Mouse (Mus musculus) midbrain, embryonic 16.5 days (tissue): ENCODE measurements around the gene Slc9a2. TPM values are rescaled to one million over a fixed set of nuclear protein-coding genes. Genes with fewer than 3 reads are reported as not detected.
"Not testable (repeated sequence)": the region's sequence is repeated elsewhere in the genome, so short reads cannot be mapped to it uniquely, and the experiment has no call there.

Experiments
- ATAC-seq: fragments of 200-750 bp; cut with Nextera tagmentation; 2 replicates; pipeline ENCODE4 v1.8.0; 2017; ENCODE audit warnings: moderate TSS enrichment
- H3K27ac ChIP-seq: fragments of 300-500 bp; sonication (generic); 2 replicates; pipeline ENCODE4 v1.5.1; 2014; ENCODE audit warnings: mild to moderate bottlenecking, low read length, mixed read lengths
- H3K27me3 ChIP-seq: fragments of 300-500 bp; sonication (generic); 2 replicates; pipeline ENCODE4 v1.6.1; 2014; ENCODE audit warnings: low read depth, low read length, mixed read lengths; ENCODE audit not compliant: control insufficient read depth, insufficient read depth
- H3K36me3 ChIP-seq: fragments of 300-500 bp; sonication (generic); 2 replicates; pipeline ENCODE4 v1.6.1; 2014; ENCODE audit warnings: mild to moderate bottlenecking, low read length, moderate library complexity, mixed read lengths; ENCODE audit not compliant: control insufficient read depth, insufficient read depth
- H3K4me1 ChIP-seq: fragments of 300-500 bp; sonication (generic); 2 replicates; pipeline ENCODE4 v1.6.1; 2014; ENCODE audit warnings: mild to moderate bottlenecking, low read length, mixed read lengths; ENCODE audit not compliant: control insufficient read depth, insufficient read depth
- H3K4me2 ChIP-seq: fragments of 300-500 bp; sonication (generic); 2 replicates; pipeline ENCODE4 v1.6.1; 2014; ENCODE audit warnings: mild to moderate bottlenecking, low read length, mixed read lengths
- H3K4me3 ChIP-seq: fragments of 300-500 bp; sonication (generic); 2 replicates; pipeline ENCODE4 v1.5.1; 2014; ENCODE audit warnings: low read depth, mild to moderate bottlenecking, low read length, moderate library complexity, mixed read lengths
- H3K9ac ChIP-seq: fragments of 300-500 bp; sonication (generic); 2 replicates; pipeline ENCODE4 v1.6.1; 2014; ENCODE audit warnings: low read depth, low read length, mixed read lengths
- H3K9me3 ChIP-seq: fragments of 300-500 bp; sonication (generic); replicated peaks from 2 replicates; pipeline ENCODE4 v1.6.1; 2014; ENCODE audit warnings: mild to moderate bottlenecking, low read length, mixed read lengths; ENCODE audit not compliant: control insufficient read depth, poor library complexity, severe bottlenecking
- WGBS: fragments of 180-500 bp; shearing (Covaris S2); extraction: QIAGEN DNeasy Blood & Tissue Kit; methylation state at CpG from one replicate; pipeline ENCODE4 v1.1.7; 2014; 5-methylcytosine and 5-hydroxymethylcytosine counted together
- polyA plus RNA-seq: library from polyadenylated mRNA; unstranded; fragments of >200 nt; fragmentation: Nextera tagmentation; extraction: Ambion mirVana; gene quantifications from 2 replicates; pipeline ENCODE4 v1.2.1, GENCODE M21; 2015

Gene Slc9a2
- polyA plus RNA-seq, 1 experiment from 2014 or later: 0.35 TPM

DNA sequence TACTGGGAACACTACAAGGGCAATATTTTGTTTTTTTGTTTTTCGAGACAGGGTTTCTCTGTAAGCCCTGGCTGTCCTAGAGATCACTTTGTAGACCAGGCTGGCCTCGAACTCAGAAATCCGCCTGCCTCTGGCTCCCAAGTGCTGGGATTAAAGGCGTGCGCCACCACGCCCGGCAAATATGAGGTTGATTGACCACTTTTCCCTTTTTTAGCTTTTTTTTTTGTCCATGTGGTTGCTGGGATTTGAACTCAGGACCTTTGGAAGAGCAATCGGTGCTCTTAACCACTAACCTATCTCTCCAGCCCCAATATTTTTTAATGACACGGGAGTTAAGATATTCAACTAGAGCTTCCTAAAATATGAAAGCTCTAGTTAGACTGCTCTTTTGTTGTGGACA, 57.9 kb downstream of the Slc9a2 start:
- H3K9me3 ChIP-seq, H3K36me3 ChIP-seq, ATAC-seq, H3K27ac ChIP-seq, H3K4me2 ChIP-seq, H3K9ac ChIP-seq, H3K4me1 ChIP-seq, H3K27me3 ChIP-seq, H3K4me3 ChIP-seq: not testable (repeated sequence)
- 96% methylated on average over 9 of the region's 9 CpGs for WGBS

DNA sequence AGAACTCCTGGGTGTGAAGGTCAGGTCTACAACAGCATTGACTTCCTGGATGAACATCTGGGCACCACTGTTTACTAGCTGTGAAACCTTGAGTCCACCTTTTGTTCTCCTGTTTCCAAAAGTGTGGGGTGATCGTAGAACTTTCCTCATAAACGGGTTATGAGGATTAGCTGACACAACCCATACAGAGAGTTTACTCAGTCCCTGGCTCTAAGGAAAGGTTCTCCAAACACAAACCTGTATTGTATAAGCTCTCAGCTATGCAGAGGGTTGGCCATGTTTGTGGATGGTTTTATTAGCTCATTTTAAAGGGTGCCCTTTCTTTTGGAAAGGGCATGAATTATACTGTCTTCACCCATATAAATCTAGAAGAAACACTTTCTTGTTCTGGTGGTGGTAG, 60.4 kb downstream of the Slc9a2 start:
- ATAC-seq: no peak
- Histone ChIP-seq H3K36me3 (no peaks in the 10 kb centered on the region), H3K4me1 (no peaks in the 10 kb centered on the region), H3K27ac (no peak overlapping the region), H3K4me3 (no peak overlapping the region), H3K9ac (no peak overlapping the region), H3K27me3 (no peaks in the 10 kb centered on the region), H3K4me2 (no peak overlapping the region), H3K9me3 (no peaks in the 10 kb centered on the region)
- WGBS: 86% methylated on average over 2 of the region's 2 CpGs

DNA sequence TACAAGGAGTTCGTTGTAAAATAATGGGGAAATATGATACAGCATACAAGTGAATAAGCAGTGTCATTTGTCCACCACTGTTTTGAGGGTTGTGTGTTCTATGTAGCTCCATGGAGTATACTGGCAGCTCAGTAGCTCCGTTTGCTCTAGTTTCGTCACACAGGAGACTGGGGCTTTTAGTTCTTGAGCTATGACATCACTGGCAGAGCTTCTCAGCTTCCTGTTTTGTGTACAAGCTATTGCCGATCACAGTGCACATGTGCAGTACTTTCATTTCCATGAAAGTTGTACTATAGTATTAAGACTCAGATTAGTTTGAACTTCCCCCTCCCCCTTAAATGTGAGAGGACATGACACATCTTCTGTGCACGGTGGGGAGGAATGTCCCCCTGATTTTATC, 65.7 kb downstream of the Slc9a2 start:
- H3K27ac ChIP-seq: no peak overlapping the region
- H3K9ac ChIP-seq: no peak overlapping the region
- H3K27me3 ChIP-seq: no peaks in the 10 kb centered on the region
- no peaks in the 10 kb centered on the region for H3K9me3 ChIP-seq
- no peaks in the 10 kb centered on the region for H3K36me3 ChIP-seq
- 83% methylated on average over 5 of the region's 5 CpGs for WGBS
- no peak for ATAC-seq
- no peak overlapping the region for H3K4me3 ChIP-seq
- no peak overlapping the region for H3K4me2 ChIP-seq
- no peaks in the 10 kb centered on the region for H3K4me1 ChIP-seq

DNA sequence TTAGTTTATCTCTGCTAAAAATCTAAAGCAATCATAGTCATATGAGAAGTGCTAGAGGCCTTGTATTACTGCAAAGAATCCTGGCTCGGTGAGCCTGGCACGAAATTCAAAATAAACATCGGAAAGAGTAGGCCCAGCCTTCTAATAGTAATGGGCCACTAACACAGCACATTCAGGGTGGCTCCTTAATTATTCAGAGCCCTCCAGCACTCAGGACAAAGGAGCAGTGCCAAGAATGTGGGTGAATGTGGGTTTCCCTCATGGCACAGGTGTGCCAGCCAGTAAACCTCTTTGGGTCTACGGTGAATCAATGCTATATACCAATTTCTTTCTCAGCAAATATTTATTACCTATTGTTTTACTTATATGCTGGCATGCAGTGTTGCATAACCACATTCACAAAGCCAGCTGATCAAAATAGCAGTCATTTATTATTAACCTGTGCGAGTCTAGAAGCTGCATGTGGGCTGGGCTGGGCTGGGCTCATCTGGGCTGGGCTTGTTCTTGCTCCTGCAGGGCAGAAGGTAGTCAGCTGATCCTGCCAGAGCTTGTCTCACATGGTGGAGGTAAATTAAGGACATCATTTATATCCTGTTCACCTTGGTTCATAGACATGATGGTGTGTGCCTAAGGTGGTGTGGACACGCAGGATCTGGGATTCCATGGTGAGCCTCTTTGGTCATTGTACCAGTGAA, 79.5 kb downstream of the Slc9a2 start:
- WGBS: 90% methylated on average over 6 of the region's 6 CpGs
- H3K27me3 ChIP-seq: no peaks in the 10 kb centered on the region

DNA sequence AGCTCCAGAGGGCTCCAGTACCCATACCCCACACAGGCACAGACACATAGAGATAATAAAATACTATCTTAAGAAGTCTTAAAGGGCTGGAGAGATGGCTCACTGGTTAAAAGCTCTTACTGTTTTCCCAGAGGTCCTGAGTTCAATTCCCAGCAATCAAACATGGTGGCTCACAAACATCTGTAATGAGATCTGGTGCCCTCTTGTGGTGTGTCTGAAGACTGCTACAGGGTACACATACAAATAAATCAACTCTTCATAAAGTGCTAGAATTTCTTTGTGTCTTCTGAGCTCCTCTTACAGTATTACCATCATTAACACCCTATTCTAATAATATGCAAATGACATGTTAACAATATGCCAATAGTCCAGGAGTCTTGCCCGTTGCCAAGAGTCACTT, 83.7 kb downstream of the Slc9a2 start:
- H3K4me3 ChIP-seq: no peak overlapping the region
- H3K27me3 ChIP-seq: no peaks in the 10 kb centered on the region
- H3K9ac ChIP-seq: no peak overlapping the region
- H3K9me3 ChIP-seq: no peaks in the 10 kb centered on the region
- H3K4me1 ChIP-seq: no peaks in the 10 kb centered on the region
- WGBS: 58% methylated on average over 1 of the region's 1 CpGs
- H3K27ac ChIP-seq: no peak overlapping the region
- no peak for ATAC-seq
- no peaks in the 10 kb centered on the region for H3K36me3 ChIP-seq
- no peak overlapping the region for H3K4me2 ChIP-seq

More for the DNA sequence above, 79.5 kb downstream of the Slc9a2 start:
- ATAC-seq: no peak
- no peak overlapping the region for H3K9ac ChIP-seq
- no peak overlapping the region for H3K4me3 ChIP-seq
- H3K27ac ChIP-seq: no peak overlapping the region
- H3K4me2 ChIP-seq: no peak overlapping the region
- no peaks in the 10 kb centered on the region for H3K9me3 ChIP-seq
- H3K4me1 ChIP-seq: no peaks in the 10 kb centered on the region
- H3K36me3 ChIP-seq: no peaks in the 10 kb centered on the region

DNA sequence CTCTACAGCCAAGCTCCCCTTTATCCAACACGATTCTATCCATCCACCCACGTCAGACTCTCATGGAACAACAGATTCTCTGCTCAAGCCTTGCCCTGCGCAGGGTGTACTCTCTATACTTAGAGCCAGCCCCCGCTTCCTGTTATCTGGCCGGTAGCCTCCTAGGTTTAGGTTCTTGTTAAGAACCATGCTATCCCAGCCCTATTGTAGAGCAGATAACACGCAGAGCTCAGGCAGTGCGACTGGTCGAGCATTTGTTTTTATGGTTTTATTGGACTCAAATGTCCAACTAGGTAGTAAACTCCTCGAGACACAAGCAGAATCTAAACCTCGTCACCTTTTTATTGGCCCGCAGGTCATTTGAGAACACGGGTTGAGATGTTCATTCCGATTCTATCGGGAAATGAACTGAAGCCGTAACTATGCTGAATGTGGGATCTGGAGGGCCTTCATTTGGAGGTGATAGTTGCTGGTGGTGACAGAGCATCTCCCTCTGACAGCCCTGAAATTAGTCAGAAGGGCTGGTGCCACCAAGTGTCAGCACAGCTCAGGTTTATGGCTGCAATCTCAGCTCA, 84.4 kb downstream of the Slc9a2 start:
- Histone ChIP-seq H3K27ac (no peak overlapping the region), H3K9me3 (no peaks in the 10 kb centered on the region), H3K9ac (no peak overlapping the region), H3K27me3 (no peaks in the 10 kb centered on the region), H3K4me3 (no peak overlapping the region), H3K4me1 (no peaks in the 10 kb centered on the region), H3K36me3 (no peaks in the 10 kb centered on the region), H3K4me2 (no peak overlapping the region)
- 95% methylated on average over 15 of the region's 15 CpGs for WGBS
- ATAC-seq: no peak

DNA sequence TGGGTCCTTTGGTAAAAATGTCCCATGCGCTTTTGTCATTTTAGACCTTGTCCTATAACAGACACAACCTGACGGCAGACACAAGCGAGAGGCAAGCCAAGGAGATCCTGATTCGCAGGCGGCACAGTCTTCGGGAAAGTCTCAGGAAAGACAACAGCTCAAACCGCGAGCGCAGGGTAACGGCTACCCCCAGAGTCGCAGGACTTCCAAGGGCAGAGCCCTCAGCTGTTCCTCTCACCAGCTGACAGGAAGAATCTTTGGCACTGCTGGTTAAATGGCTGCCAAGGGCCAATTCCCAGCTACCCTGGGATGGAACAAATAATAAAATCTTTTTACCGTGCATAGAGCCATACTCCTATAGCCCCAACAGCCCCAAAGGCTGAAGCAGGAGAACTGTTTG, 85.1 kb downstream of the Slc9a2 start:
- no peak overlapping the region for H3K27ac ChIP-seq
- no peaks in the 10 kb centered on the region for H3K27me3 ChIP-seq
- no peak overlapping the region for H3K4me2 ChIP-seq
- 92% methylated on average over 12 of the region's 12 CpGs for WGBS
- no peak for ATAC-seq
- H3K9ac ChIP-seq: no peak overlapping the region
- no peak overlapping the region for H3K4me3 ChIP-seq
- no peaks in the 10 kb centered on the region for H3K36me3 ChIP-seq
- no peaks in the 10 kb centered on the region for H3K9me3 ChIP-seq
- no peaks in the 10 kb centered on the region for H3K4me1 ChIP-seq

DNA sequence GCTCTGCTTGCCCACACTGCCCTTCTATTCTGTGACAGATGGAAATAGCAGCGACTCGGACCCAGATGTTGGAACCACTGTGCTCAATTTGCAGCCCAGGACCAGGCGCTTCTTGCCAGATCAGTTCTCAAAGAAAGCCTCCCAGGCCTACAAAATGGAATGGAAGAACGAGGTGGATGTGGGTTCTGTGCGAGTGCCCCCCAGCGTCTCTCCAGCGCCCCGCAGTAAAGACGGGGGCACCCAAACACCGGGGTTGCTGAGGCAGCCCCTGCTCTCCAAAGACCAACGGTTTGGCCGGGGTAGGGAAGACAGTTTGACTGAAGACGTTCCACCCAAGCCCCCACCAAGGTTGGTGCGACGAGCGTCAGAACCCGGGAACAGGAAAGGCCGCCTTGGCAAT, 87.2 kb downstream of the Slc9a2 start:
- no peak for ATAC-seq
- no peak overlapping the region for H3K9ac ChIP-seq
- no peak overlapping the region for H3K4me3 ChIP-seq
- WGBS: 89% methylated on average over 18 of the region's 18 CpGs
- H3K4me2 ChIP-seq: no peak overlapping the region
- H3K27ac ChIP-seq: no peak overlapping the region
- no peaks in the 10 kb centered on the region for H3K27me3 ChIP-seq
- no peaks in the 10 kb centered on the region for H3K4me1 ChIP-seq
- H3K9me3 ChIP-seq: no peaks in the 10 kb centered on the region
- no peaks in the 10 kb centered on the region for H3K36me3 ChIP-seq

DNA sequence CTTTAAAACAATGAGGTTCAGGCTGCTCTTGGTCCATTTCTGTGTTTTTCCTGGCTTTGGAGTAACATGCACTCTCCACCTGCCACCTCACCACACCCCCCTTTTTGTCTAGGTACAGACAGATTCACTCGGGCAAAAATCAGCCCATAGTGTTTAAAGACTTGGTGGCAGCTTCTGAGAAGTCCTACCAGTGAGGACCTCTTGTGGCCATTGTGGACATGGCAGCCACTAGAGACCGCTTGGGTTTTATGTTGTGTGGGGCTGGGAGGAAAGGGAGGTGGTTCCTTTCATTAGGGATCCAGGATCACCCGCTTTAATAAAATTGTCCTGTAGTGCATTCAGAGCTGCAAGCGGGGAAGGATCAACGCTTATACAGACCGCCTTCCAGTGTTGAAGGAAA, 88.2 kb downstream of the Slc9a2 start:
- Histone ChIP-seq H3K9me3 (no peaks in the 10 kb centered on the region), H3K27ac (no peak overlapping the region), H3K36me3 (peaks cover 5% of the 10 kb centered on the region), H3K27me3 (no peaks in the 10 kb centered on the region), H3K4me3 (no peak overlapping the region), H3K9ac (no peak overlapping the region), H3K4me1 (no peaks in the 10 kb centered on the region), H3K4me2 (no peak overlapping the region)
- WGBS: 33% methylated on average over 6 of the region's 6 CpGs
- ATAC-seq: no peak
